Mouse (Mus musculus): ENCODE results near the gene Gse1.

The Gse1 gene

GRCm38 (mm10) chr8:120211345-120211744 is 16.9 kb upstream of the Gse1 start:
- no peak for DNase-seq (ENCODE audit: extremely low read depth, low read depth, low spot score)

DNA sequence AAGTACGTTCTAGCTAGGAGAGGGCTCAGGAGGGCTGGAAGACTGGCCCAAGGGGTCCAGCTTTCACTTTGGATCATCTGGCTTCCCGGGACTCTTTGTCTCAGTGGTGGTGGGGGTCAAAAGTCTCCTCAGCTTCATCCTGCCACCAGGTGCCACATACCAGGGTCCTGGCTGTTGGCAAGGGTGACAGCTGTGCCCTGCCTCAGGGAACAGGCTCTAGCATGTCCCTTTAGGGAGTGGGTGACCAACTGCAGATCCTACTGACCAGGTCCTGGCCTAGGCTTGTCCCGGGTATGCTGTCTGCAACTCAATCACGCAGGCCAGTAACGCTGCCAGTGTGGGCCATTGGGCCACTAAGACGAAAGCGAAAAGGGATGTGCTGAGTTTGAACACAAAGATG is 15.7 kb upstream of the Gse1 start:
- DNase-seq (ENCODE audit: extremely low read depth, low read depth, low spot score) = no peak

GRCm38 (mm10) chr8:120213229-120213628 is 15.0 kb upstream of the Gse1 start:
- no peak for DNase-seq (ENCODE audit: extremely low read depth, low read depth, low spot score)

DNA sequence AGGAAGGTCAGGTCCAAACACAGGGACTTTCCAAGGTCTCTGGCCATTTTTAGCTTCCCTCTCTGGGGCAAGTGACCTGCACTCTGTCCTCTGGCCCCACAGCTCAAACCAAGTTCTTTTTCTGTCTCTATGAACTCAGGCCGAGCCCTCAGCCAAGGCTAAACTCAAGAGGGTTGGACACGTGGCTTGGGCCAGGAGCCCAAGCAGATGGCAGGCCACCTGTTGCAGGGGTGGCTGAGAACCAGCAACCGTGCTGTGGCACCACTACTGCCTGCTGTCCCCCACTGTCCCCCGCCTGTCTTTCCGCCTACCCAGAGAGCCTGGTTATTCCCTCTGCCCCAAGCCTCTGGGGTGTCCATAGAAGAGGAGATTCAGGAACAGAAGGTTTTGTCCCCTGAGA is 14.3 kb upstream of the Gse1 start:
- DNase-seq (ENCODE audit: extremely low read depth, low read depth, low spot score) = no peak

GRCm38 (mm10) chr8:120215416-120216141 is 12.7 kb upstream of the Gse1 start:
- DNase-seq (ENCODE audit: extremely low read depth, low read depth, low spot score) = no peak

DNA sequence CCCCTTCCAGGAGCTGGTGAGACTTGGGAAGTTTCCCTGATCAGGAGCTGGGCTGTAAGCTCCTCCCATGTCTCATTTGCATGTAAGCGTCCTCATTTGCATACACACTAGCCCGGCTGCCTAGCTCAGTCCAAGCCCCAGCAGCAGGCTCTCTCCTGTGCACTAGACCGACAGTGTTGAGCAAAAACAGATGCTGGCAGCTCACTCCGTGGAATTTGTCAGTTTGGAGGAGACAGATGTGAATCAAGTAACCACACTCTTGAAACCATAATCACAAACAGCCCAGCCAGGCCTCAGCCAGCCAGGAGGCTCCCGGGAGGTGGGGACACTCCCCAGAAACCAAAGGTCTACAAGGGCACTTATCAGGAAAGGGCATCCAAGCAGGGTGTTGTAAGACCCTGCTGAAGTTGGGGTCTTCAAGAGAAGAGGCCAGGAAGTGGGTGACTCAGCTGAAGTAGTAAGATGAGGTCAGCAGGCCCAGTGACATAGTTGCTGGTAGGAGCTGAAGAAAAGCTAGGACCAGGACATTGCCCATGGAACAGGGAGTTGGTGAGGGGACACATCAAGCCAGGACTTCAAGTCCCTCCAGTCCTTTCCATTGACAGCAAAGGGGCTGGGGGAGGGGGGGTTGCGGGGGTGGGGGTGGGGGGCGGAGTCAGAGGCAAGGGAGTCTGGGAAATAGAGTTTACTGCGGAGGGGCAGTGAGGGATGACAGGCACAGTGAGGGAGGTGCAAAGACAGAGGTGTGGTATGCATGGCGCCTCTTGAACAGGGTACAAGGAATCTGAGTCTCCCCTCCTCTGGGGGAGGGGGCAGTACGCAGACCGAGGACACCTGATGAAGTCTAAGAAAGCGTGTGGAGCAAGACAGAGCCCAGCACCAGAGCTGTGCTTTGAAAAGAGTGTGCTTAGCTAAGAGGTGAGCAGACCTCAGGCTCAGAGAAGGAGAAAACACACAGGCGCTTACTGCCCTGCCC is 11.1 kb upstream of the Gse1 start:
- no peak for DNase-seq (ENCODE audit: extremely low read depth, low read depth, low spot score)

- no peak for DNase-seq (ENCODE audit: extremely low read depth, low read depth, low spot score)
These were observed 5.7 kb upstream of the Gse1 start for GRCm38 (mm10) chr8:120222548-120222947.

GRCm38 (mm10) chr8:120224521-120225420 is 3.5 kb upstream of the Gse1 start:
- no peak for DNase-seq (ENCODE audit: extremely low read depth, low read depth, low spot score)

- DNase-seq (ENCODE audit: extremely low read depth, low read depth, low spot score) = no peak
These were observed 2.7 kb upstream of the Gse1 start for GRCm38 (mm10) chr8:120225421-120226151.

DNA sequence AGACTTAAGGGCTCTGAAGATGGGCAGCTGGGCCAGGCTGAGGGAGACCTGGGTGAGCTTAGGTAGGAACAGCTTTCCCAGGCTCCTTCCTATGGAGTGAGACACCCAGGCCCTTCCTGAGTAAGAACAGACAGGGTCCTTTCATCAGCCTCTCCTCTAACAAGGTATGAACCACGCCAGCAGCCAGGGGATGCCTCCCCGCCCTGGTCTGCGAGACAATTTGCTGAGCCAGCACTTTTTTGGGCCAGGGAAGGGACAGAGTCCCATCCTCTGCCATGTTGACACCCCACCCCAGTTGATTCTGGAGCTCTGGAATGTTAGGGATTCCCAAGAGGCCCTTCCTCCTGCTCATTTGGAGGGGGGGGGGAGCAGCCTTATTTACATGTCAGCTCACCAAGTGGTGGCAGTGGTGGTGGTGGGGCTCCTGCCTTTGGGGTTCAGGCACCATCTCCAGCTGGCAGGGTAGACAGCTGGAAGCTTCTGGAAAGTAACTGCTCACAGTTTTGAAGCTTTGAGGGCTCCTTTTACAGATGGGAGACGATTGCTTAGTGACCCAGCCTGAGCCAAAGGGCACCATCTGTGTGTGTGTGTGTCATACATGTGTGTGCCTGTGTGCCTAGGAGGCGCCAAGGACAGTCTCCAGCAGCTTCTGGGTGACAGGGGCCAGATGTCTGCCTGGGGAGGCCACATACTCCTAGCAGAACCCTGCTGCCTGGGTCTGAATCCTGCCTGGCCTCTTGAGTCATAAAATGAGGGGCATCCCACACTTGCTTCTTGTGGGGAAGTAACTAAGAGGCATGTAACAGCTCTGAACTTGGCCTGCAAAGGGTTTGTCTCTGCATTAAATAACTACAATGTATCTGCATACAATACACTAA is 1.3 kb upstream of the Gse1 start:
- DNase-seq (ENCODE audit: extremely low read depth, low read depth, low spot score) = no peak

DNA sequence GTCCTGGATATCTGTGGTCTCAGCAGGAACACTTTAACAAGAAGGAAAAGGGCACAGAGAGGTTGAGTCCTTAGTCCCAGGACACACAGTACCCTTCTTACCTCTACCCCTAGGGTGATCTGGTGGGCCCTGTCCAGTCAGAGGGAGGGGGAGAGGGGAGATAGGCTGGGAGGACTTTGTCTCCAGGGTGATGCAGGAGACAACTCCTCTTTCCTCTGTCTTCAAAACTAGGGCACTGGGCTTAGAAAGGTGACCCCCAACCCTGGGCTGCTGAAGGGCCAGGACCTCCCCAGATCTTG is 729 bp upstream of the Gse1 start:
- DNase-seq (ENCODE audit: extremely low read depth, low read depth, low spot score) = no peak

DNA sequence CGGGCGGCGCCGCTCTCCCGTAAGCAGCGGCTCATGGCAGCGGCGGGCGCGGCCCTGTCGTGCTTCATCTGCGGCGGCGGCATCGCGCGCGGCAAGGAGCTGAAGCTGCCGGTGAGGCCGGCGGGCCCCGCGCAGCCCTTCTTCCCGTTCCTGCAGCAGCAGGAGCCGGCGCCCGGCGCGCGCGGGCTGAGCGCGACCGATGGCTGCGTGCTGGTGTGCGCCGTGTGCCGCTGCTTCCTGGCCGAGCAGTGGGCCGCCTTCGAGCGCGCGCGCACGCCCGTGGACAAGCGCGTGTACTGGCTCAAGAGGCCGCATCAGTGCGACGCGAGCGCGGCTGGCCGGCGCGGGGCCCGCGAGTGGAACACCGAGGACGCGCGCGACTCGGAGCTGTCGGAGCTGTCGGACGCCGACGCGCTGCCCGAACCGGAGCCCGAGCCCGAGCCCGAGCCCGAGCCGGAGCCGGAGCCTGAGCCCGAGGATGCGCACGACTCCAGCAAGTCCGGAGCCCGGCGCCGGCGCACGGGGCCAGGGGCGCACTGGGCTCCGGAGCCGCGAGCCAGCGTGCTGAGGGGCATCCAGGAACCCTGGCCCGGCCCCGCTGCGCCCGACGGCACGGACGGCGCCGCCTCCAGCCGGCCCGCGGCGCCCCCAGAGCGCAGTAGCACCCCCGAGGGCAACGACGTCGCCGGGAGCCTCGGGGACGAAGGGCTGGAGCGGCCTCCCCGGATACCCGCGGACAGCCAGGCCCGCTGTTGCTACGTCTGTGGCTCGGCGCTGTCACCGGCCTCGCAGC is 721 bp downstream of the Gse1 start:
- no peak for DNase-seq (ENCODE audit: extremely low read depth, low read depth, low spot score)

DNA sequence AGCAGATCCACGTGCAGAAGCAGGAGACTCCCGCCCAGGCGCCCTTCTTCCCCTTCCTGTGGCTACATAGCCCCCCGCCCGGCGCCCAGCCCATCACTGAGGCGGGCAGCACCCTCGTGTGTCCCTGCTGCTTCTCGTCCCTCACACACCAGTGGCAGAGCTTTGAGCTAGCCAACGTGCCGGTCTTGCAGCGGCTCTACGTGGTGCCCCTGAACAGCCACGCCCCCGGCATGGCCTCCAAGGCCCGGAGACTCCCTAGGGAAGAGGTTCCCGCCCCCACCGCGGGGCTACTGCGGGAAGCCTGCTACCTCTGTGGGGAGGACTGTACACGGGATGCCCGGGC is 1.3 kb downstream of the Gse1 start:
- no peak for DNase-seq (ENCODE audit: extremely low read depth, low read depth, low spot score)

DNA sequence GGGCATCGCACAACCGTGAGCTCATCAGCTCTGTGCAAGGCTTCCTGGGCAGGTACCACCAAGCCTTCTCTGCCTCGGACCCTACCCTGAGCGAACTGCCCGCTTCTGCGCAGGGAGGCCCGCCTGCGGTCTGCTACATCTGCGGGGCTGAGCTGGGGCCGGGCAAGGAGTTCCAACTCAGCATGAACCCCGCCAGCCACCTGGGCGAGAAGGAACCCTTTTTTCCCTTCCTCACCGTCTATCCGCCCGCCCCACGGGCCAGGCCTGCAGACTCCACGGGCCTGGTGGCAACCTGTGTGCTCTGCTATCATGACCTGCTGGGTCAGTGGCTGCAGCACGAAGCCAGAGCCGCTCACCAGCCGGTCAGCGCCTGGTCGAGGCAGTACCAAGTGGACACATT is 1.8 kb downstream of the Gse1 start:
- no peak for DNase-seq (ENCODE audit: extremely low read depth, low read depth, low spot score)

DNA sequence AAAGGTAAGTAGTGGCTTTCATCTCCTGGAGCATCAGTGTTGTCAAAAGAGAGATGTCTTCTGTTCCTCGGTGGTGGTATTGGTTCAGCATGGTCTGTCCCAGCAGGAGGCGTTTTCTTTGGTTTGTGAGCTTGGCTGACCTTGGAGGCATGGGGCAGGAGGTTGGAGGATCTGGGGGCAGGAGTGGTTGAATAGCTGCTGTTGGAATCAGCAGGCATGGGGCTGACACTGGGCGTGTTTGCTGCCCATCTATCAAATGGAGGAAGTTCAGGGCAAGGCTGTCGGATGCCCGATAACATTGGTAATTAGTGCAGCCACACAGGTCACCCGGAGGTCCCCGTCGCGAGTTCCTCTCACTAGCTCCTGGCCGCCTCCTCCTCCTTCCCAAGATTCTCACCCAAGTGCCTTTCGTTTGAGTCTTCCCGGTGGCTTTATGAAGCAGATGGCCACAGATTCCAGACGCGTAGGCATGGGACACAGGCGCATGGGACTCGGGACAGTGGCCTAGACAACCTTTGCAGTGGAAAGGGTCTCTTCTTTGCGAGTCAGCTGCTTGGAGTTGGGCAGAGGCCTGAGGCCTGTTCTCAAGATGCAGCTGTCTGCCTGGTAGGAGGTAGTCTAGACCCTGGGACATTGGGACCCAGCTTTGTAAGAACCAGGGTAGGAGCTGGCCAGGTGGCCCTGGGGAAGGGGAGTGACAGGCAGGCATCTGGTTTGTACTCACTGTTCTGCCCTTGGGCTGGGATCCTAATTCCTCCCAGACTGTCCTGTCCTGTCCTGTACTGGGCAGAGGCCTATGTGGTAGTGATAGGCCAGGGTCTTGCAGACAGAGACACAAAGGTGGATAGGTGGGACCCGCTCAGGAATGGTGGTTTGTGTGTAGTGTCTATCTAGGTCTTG is 2.7 kb downstream of the Gse1 start:
- DNase-seq (ENCODE audit: extremely low read depth, low read depth, low spot score) = no peak

DNA sequence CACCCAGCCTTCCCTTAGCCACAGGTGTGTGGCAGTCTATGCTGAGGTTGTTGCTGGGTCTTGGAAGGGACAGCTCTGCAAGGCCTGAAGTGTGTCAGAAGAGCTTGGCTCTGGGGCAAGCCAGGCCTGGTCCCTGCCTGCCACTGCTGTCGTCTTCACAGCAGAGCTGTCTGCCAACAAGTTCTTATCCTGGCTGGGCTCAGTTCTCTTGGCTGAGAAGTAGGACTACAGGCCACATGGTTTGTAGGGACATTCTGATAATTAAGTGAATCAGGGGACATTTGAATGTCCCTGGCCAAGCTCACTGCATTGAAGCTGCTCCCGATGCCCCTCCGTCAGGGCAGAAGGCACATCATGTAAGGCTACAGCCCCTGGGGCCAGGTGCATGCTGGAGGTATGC is 3.6 kb downstream of the Gse1 start:
- no peak for DNase-seq (ENCODE audit: extremely low read depth, low read depth, low spot score)

DNA sequence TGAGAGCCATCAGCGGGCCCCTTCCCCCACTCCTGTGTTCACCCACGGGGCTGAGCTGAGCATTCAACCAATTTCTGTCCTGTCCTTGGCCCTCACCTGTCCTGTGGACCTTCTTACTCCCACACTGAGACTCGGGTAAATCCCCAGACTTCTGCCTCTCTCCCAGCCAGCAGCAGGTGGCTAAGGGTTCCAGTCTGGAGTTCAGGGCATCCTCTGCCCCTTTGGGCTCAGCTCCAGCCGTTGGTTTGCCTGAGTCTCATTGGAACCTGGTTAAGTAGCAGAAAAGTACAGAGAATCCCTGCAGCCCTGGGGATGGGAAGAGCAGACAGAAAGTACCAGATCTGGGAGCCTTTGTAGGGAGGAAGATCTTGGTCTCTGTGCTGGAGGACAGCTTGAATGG is 4.1 kb downstream of the Gse1 start:
- DNase-seq (ENCODE audit: extremely low read depth, low read depth, low spot score) = no peak

GRCm38 (mm10) chr8:120232913-120233312 is 4.7 kb downstream of the Gse1 start:
- DNase-seq (ENCODE audit: extremely low read depth, low read depth, low spot score) = no peak

Measured in fat pad, adult 2 months (tissue).